Mouse (Mus musculus) small intestine, adult 10 weeks (tissue): Measurements from ENCODE around the gene Kank2. TPM values are rescaled to one million over a fixed set of nuclear protein-coding genes. Genes with fewer than 3 reads are reported as not detected.

Experiments used
- polyA plus RNA-seq: library from polyadenylated mRNA; stranded (reverse); fragments of 350-450 nt; fragmentation: Illumina TruSeq; extraction: RNeasy Lipid Tissue Mini Kit (QIAGEN cat#74804); gene quantifications from one replicate; pipeline ENCODE4 v1.2.3, GENCODE M21; 2014; ENCODE audit warnings: low replicate concordance

Kank2 gene
- 2.1 TPM for polyA plus RNA-seq

DNA sequence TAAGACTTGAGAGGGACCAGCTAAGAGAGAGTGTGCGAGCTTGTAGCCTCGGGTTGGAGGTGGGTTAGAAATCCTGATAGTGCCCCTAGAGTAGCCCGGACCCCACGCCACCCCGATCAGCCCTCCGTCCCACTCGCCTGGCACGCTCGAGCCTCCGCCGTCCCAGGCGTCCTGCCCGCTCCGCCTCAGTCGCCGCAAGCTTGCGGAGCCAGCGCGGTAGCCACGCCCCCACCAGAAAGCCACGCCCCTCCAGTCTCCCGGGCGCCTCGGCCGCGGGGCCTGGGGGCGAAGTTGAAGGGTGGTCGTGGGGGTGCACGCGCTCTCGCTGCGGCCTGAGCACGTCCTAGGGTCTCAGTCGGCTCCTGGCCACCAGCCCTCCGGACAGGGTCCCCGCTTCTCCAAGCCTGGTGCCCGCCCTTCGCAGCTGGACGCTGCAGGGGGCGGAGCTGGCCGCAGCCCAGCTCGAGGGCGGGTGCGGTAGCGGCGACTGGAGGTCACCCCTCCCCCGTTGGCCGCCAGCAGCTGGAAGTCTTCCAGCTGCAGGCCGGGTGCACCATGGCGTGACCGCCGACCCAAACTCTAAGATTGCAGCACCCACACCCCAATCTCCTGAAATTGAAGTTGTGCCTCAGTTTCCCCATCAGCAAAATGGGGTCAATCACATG lies at the start of gene Kank2:
Kank2 (minus strand) TSS at position 400 of the 665 bp plus-strand sequence.

DNA sequence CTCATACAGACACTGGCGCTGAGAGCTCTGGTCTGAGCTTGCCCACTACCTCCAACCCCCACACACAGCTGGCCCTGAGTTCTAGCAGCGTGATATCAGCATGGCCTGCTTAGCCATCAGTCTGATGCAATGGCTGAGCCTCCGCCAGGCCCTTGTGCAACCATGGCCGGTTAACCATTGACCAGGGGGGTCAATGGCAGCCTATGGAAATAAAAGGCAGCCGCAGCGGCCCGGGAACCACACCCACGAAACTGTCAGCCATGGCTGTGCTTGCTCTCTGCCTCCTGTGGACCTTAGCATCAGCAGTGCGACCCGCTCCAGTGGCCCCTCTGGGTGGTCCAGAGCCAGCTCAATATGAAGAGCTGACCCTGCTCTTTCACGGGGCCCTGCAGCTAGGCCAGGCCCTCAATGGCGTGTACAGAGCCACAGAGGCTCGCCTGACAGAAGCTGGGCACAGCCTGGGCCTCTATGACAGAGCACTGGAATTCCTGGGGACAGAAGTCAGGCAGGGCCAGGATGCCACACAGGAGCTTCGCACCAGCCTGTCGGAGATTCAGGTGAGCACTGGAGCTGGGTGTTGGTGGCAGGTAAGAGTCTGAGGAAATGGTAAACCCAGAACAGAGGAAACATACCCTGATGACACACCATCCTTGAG lies 36.8 kb upstream of the Kank2 start, which contains the start of gene Angptl8:
Angptl8 (plus strand) TSS at position 253 of the 655 bp plus-strand sequence.

DNA sequence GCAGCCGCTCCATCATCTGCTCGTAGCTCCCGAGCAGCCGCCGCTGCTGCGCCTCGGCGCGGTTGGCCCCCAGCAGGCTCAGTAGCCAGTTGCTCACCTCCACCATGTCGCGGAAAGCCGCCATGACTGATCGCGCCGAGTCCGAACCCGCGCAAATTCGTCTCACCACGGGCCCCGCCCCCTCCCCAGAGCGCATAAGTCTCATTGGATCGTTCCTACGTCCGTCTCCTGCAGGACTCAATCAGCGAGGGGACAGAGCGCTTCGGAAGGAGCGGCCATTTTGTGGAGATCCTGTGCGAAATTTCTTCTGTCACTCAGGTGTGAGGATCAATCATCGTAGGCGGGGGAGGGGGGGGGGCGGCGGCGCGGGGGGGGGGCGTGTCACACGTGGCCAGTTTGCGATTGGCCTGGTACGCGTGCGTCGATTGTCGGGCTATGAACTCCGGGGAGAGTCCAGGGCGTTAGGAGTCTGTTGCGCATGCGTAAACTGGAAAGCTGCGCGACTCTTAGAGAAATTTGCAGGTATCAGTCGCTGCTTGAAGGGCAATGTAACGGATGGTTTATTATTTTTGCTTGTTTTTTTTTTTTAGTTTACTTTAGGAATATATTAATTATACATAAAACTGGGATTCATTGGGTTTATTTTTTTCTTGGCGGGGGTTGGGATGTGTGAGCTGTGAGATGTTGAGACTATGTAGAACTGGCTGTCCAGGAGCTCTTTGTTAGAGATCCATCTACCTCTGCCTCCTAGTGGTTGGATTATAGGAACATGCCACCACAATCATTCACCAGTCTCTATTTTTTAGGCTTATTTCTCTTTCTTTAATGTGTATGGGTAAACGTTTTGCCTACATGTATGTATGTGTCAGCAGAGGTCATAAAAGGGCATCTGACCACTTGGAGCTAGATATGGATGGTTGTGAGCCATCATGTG lies 38.1 kb downstream of the Kank2 start, which contains the start of gene Spc24:
Spc24 (minus strand) TSS at position 149 of the 934 bp plus-strand sequence.

DNA sequence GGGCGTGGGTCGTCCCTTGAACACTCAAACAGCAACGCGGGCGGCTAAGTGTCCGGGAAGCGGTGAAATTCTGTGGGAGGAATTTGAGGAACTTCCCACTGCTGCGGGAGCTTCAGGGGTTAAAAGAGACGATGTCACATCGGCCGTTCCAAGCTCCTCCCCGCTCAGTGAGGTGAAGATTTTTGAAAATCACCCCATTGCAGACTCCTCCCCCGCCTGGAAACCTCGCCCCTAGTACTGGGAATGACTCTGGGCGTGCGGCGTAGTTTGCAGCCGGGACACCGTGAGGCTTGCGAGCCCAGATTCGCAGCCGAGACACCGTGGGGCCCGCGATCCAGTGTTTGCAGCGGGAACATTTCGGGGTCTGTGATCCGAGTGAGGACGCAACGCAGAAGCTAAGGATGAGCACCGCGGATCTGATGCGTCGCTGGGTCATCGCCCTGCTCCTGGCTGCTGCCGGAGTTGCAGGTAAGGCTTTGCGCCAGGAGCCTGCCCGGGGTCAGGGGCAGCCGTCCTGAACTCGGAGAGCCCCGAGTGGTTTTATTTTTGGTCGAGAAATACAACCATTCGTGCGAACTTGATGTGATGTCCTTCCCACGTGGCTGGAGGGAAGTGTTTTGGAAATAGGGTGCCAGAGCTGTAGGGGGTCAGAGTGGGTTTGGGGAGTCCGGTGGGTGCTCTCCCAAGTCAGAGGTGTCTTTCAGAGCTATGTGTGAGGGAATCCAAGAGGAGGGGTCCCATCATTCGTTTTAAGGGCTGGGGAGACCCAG lies 75.0 kb downstream of the Kank2 start, which contains the start of gene Ldlr:
Ldlr (plus strand) TSS at position 107 of the 770 bp plus-strand sequence.

Other genes with a start within 250 kb of the Kank2 start
- 22.1 TPM for gene Timm29, start 206.0 kb downstream of the Kank2 start, polyA plus RNA-seq
- gene Yipf2, start 205.9 kb downstream of the Kank2 start, polyA plus RNA-seq = 4.0 TPM
- gene Smarca4, start 182.6 kb downstream of the Kank2 start, polyA plus RNA-seq = 1.6 TPM
- gene Ldlr, start 75.3 kb downstream of the Kank2 start, polyA plus RNA-seq = 8.7 TPM
- gene Spc24, start 38.4 kb downstream of the Kank2 start, polyA plus RNA-seq = 7.9 TPM
- gene Angptl8, start 36.8 kb upstream of the Kank2 start, polyA plus RNA-seq = not detected
- 2.5 TPM for gene Dock6, start 53.9 kb upstream of the Kank2 start, polyA plus RNA-seq
- gene Rab3d, start 119.4 kb upstream of the Kank2 start, polyA plus RNA-seq = 2.6 TPM
- not detected for gene Ccdc159, start 128.7 kb upstream of the Kank2 start, polyA plus RNA-seq
- gene Tmem205, start 128.8 kb upstream of the Kank2 start, polyA plus RNA-seq = 0.67 TPM
- 0.15 TPM for gene Plppr2, start 138.3 kb upstream of the Kank2 start, polyA plus RNA-seq
- gene Swsap1, start 157.0 kb upstream of the Kank2 start, polyA plus RNA-seq = 2.8 TPM
- not detected for gene Epor, start 164.8 kb upstream of the Kank2 start, polyA plus RNA-seq
- not detected for gene Rgl3, start 190.7 kb upstream of the Kank2 start, polyA plus RNA-seq
- not detected for gene Ccdc151, start 203.9 kb upstream of the Kank2 start, polyA plus RNA-seq
- 4.0 TPM for gene Prkcsh, start 204.1 kb upstream of the Kank2 start, polyA plus RNA-seq